Mouse (Mus musculus) adrenal gland, postnatal 36 days (tissue): ENCODE data around the gene Pogz. TPM values are rescaled to one million over a fixed set of nuclear protein-coding genes. Genes with fewer than 3 reads are reported as not detected.
A peak's percentile ranks its signal among the peaks of the same experiment; 100 is the strongest.

Experiments
- DNase-seq, 2 experiments: peaks; one replicate each; pipeline ENCODE4 v3.0.0; 2021; ENCODE audit warnings: mixed read lengths in 1 of 2
- long read RNA-seq, 2 experiments: library from polyadenylated mRNA; stranded (forward); transcript quantifications; one replicate each; pipeline ENCODE4 v2.0.0; 2021; ENCODE audit warnings: borderline sequencing depth in 2 of 2
- total RNA-seq, 2 experiments: library from RNA; stranded (reverse); gene quantifications; 2 replicates each; pipeline ENCODE4 v1.2.3; 2021

Pogz gene
- 10 to 100 TPM; 28.1 to 32.8 TPM for total RNA-seq
- long read RNA-seq, experiment 1, partial matches to known transcripts: 2 of 5 reads
- long read RNA-seq, experiment 1, other reads (novel, unspliced or antisense): 3 of 5 reads
- long read RNA-seq, experiment 2, full-length matches to known transcripts: 1 of 3 reads
- long read RNA-seq, experiment 2, partial matches to known transcripts: 1 of 3 reads
- long read RNA-seq, experiment 2, other reads (novel, unspliced or antisense): 1 of 3 reads

DNA sequence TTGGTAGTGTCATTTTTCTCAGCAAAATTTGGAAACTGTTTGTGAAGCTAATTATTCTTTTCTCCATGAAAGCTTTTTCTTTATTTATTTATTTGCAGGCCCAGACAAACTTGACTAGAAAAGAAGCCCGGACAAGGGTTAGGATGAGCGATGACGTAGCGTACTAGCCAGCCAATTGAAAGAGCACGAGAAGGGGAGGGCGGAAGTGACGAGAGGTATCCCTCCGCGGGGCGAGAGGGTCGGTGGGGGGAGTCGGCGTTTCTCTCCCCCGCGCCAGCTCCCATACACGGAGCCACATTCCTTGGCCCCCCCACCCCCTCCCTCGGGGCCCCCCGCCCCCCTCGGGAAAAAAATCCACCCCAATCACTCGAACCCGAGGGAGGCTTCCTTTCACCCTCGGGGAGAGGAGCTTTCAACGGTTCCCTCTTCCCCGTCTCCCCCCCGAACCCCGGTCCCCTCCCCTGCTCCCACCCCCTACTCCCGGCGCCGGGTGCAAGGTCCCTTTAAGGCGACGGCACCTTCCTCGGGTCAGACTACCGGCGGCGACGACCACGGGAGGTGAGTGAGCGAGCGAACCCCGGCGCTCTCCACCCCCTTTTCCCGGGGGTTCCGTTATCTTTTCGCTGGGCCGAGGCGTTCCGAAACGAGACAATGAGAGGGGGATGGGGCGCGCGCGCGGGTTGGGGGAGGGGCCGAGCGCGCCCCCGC, at the start of gene Pogz:
TSS of gene Pogz (plus strand) at position 385 of the 708 bp plus-strand sequence.
- DNase-seq: peak; percentile 96 to 97

DNA sequence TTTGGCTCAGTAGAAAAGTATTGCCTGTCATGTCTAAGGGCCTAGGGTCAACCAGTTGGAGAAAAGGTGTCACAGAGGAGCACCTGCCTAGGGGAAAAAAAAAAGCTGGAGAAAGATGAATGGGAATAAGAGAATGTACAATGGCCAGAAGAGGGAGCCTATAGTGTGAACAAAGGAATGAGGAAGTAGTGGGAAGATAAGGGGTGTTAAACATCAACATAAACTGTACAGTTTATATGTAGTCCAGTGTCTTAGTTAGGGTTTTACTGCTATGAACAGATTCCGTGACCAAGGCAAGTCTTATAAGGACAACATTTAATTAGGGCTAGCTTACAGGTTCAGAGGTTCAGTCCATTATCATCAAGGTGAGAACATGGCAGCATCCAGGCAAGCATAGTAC, 48.3 kb upstream of the Pogz start:
- no peak for DNase-seq

DNA sequence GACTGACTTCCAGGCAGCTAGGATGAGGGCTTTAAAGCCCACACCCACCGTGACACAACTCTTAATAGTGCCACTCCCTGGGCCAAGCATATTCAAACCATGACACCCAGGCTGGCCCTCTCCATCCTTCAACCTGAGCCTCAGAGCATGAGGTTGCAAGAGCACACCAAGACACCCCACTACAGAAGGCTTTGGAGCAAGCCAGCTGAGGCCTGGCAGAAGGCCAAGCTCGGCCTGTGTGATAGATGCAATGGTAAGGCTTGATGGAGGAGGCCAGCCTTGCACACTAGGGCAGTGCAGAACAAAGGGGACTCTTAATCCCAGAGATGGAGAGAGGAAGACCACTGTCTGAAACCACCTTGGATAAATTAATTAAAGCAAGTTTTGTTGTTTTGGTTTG, 47.9 kb upstream of the Pogz start:
- DNase-seq: peak; percentile 28 to 44

DNA sequence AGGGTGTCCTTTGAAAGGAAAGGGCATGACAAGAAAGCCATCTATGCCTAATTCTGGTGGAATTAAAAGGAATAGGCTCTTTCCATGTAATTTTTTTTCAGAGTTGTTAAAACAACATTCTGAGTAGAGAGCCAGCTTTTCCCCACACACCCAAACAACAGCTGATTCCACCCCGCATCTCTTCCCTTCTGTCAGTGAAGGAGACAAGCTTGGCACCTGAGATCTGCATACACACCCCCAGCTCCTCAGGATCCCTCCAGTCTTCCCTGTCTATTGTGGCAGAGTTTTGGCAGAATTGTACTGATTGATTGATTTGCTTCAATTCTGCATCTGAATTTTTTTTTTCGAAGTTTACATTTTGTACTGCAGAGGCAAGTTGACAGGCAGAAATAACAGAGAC, 45.1 kb upstream of the Pogz start:
- DNase-seq: no peak

DNA sequence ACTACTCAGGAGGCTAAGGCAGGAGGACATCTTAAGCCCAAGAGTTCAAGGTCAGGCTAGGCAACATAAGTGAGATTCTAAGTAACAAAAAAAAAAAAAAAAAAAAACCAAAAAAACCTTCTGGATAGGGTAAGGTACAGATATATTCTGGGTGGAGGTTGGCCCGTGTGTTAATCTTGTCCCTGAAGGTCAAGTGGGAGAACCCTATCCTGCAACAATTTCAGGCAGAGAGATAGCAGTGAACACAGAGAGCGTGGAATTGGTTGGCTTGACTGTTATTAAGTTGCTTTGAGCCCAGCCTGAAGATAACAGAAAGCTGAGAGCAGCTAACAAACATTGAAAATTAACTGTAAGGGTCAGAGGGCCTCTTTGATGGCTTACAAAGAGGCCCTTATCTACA, 43.7 kb upstream of the Pogz start:
- no peak for DNase-seq

DNA sequence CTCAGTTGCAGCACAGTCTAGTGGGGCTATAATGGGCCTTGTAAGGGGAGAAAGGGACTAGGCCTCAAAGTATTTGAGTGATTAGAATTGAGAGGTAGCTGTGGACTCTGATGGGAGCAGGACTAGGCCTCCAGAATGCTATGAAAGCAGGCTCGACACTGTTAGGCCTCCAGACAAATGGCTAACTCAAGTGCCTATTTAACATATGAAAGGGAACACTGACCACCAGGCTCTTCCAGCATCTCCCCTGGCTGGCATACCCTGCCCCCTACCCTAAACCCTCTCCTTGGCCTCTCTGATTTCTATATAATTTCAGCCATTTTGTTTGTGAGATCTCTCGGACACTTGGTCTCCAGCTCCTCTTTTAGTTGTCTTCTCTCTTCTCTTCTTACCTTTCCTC, 43.0 kb upstream of the Pogz start:
- DNase-seq: no peak

DNA sequence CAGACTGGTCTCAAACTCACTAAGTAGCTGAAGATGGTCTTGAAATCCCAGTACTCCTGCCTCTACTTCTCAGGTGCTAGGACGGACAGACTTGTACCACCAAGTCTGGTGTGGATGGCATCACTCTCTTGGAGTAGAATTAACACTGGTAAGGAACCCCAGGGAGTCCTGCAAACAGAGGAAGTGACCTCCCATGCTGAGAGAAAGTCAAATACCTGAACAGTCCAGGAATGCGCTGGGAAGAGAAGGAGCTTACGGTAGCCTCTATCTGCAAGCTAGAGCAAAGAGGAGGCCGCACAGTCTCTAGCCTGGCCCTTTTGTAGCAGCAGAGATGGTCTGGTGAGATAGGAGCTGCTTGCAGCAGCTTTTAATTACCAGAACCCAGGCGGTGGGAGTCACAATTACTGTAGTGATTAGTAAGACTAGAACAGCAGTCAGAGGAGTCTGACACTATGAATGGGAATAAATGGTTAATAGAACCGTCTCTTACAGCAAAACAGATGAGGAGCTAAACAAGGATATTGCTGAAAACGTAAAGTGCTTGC, 41.7 kb upstream of the Pogz start:
- DNase-seq: no peak

DNA sequence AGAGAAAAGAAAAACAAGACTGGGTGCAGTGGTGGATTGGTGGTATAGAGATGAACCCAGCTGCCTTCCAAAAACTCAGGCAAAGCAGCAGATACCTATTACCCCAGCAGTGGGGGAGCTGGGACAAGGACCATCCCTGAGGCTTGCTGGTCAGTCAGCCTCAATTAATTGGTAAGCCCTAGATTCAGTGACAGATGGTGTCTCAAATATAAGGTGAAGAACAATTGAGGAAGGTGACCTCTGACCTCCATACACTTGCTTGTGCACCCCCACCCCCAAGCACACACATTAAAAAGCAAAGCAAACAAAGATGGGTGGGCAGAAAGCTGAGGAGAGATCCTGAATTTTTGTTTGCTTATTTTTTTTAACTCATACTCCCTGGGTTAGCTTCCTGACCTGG, 41.2 kb upstream of the Pogz start:
- no peak for DNase-seq

DNA sequence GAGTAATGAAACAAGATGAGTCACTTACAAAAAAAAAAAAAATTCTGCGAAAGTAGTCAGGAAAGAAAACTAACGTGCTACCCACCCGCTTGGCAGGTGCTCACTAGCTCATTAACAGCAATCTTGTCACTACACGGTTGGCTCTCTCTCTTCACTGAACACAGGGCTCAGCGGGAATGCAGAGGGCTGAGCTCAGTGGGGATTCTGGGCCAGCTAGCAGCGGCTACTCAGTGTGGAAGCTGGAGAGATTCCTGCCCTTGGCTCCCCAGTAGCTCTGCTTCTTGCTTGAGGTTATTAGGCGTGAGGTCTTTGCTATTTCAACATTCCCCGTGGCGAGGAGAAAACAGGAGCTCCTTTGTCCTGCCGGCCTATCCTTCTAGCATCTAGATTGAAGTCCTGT, 33.2 kb upstream of the Pogz start:
- peak; percentile 42 to 43 for DNase-seq

DNA sequence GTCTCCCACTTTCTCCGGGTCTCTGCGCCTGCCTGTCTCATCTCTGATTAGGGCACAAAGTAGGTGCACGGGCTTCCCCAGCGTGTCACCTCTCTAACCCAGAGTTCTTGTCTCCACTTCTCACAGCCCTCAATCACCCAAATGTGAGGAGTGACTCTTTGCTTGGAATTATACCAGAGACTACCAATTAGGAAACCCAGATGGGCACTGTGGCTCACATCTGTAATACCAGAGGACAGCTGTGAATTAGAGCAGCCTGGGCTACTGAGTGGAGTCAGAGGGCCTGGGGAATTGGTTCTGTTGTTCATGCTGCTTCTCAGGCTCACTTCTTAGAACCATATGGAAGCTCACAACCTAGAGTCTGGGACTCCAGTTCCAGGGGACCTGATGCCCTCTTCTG, 32.4 kb upstream of the Pogz start:
- no peak for DNase-seq

DNA sequence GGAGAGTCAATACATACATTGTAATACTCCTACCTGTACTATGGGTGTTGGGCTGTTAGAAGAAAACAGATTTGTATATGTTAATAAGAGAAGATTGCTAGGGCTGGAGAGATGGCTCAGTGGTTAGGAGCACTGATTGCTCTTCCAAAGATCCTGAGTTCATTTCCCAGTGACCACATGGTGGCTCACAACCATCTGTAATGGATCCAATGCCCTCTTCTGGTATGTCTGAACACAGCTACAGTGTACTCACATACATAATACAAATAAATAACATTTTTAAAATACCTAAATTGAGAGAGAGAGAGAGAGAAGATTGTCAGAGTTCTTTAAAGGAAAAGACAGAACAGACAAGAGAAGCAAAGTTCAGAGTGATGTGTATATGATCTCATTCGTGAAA, 29.1 kb upstream of the Pogz start:
- DNase-seq: no peak

DNA sequence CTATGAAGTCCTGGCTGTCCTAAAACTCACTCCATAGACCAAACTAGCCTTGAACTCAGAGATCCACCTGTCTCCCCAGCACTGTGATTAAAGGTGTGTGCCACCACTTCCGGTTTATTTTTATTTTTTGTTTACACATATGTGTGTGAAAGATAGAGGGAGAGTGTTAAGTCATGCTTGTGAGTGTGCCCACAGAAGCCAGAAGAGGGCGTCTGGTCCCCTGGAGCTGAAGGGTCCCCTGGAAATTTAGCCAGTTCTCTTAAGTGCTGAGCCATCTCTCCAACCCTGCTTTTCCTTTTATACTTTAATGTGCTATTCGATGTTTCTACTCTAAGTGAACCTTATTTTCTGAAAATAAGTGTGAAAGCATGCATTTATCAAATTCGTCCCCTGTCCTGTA, 25.7 kb upstream of the Pogz start:
- DNase-seq: peak; percentile 30 to 51

DNA sequence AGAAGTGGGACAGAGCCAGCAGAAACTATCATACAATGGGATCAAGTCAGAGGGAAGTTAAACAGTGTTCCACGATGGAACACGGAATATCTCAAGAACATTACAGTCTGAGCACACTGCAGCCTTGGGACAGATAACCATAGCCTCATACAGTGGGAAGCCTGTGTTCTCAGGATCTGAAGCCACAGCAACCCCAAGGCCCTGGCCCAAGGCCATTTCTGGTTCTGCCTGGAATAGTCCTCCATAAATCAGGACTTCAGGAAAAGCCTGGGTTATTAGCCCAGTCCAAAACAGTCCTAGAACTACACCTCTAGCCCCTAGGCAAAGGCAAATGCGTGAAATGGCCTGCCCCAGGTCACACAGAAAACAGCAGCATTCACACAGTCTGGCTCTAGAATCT, 23.7 kb upstream of the Pogz start:
- peak; percentile 86 to 89 for DNase-seq

DNA sequence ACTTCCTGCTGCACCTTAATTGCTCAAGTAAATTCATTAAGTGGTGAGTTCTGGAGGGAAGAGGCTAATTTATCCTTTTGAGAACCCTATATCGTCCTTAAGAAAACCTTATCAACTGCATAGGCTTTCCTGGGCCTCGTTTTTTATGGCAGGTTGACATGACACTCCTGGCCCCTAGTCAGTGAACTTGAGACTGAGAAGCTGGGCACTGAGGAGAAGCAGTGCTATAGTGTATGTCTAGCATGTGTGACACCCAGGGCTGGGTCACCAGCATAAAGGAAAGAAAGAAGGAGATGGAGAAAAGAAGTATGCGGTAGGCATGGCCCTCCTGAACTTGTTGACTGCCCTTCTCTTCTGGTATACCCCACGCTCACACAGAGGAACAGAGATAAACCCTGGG, 23.3 kb upstream of the Pogz start:
- DNase-seq: no peak

DNA sequence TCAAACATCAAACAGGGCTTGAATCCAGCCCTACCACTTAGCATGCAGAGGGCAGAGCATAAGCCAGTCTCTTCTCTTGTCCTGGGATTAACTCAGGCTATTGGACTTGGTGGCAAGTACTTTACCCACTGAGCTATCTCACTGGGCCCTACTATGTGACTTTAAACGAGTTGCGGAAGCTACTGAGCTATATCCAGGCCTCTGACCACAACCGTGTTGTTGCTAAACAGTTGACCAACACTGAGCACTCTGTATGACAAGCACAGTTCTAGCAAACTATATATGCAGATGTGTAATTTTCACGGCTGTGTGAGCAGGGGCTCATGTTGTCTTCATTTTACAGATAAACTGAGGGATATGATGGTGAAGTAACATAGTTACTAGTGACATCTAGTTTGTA, 22.7 kb upstream of the Pogz start:
- no peak for DNase-seq

DNA sequence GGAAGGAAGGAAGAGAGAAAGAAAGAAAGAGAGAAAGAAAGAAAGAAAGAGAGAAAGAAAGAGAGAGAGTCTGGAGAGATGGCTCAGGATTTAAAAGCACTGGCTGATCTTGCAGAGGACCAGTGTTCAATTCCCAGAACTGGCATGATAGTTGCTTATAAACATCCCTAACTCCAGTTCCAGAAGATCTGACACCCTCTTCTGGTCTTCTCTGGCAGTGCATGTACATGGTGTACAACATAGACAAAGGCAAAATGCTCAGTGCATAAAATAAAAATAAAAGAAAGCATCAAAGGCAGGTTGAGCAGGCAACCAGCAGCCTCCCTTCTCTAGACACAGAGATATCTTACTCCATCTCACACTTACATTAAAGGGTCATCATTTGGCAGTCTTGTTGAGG, 21.8 kb upstream of the Pogz start:
- DNase-seq: no peak

DNA sequence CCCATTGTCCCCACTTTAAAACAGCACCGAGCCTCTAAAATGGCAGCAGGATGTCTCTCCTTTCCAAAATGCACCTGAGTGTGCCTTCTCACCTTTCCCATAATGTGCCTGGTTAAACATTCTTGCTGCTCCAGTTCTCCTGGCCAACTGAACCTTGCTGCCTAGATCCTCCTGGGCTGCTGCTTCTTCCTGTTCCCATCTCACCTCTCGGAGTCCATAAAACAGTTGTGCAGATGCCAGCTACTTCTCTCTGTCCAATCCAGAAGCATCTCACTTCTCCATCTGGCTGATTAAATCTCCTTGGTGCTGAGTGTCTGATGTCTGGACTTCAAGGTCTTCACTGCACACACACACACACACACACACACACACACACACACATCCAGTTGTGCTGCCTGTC, 19.6 kb upstream of the Pogz start:
- peak in 1 of 2 experiments; percentile 20 for DNase-seq

DNA sequence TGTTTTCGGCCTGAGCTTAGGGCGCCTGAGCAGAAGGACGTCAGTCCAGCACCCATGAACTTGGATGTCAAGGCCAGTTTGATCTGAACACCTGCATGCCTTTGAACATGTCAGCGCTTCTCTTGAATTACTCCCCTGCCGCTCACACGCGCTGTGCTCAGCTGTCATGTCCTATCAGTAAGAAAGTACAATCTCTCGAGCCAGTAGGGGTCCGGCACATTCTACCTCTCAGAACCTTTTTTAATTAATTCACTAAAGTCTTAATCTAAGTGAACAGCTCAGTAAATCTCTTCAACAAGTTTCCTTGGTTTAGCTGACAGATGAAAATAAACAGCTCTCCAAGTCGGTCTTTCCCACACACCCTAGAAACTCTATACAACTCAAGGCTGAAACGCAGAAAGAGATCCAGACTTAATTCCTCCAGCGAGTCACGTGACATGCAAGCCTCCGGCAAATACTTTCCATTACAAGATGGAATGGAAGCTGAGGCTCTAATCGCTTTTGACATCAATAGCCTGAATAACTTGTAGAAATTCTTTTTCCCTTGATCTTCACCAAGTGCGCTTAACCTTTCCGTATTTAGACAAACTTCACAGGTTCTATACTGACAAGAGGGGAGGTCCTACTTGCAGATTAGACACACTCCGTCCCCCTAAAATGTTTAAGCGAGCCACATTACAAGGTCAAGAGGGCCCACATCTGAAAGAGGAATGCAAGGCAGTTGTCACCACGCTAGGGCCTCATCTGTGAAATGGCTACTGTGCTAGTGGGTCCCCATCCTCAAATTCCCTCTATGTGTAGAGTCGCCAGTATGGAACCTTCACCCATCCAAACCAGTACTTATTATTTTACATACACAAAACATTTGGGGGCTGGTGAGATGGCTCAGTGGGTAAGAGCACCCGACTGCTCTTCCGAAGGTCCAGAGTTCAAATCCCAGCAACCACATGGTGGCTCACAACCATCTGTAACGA, 17.6 kb upstream of the Pogz start:
- DNase-seq: no peak

DNA sequence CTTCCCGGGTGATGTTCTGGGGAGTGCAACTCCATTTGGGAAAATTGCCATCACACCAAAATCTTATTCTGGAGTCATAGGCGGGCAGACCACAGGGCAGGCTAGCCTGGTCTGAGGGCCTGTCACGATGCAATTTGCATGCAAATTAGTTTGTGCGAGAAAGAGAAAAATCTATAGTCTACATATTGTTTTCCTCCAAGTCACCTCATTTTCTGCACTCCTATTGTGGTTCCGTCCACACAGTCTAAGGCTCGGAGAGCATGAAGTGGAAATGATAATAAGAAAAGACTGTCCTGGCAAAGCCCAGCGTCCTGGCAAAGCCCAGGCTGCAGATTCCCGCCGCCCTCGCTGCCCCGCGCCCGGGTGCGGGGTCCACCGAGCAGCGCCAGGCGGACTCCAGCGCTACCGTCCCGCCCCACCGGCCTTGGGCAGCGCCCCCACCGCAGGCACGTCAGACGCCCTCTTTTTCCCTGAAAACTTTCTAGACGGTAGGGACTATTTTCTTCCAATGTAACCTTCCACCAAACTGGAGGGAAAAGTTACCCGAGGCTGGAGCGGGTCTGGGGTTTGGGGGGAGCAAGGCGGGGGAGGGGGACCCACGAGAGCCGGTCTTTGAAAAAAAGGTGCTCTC, 16.2 kb upstream of the Pogz start:
- peak; percentile 49 to 74 for DNase-seq

DNA sequence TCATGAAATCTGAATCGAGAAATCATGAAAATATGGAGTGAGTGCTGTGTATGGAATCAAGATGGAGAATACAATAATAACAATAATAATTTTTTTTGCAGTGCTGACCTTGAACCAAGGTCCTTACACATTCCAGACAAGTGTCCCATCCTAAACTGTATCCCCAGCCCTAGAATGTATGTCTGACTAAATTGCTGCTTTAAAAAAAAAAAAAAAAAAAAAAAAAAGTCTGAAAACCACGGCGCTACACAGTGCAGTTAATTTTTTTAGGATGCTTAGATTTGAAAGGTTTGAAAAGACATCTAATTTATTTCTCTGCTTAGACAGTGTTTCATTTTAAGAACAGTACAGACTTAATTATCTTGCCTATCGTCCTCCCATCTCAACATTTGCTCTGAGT, 15.3 kb upstream of the Pogz start:
- no peak for DNase-seq

DNA sequence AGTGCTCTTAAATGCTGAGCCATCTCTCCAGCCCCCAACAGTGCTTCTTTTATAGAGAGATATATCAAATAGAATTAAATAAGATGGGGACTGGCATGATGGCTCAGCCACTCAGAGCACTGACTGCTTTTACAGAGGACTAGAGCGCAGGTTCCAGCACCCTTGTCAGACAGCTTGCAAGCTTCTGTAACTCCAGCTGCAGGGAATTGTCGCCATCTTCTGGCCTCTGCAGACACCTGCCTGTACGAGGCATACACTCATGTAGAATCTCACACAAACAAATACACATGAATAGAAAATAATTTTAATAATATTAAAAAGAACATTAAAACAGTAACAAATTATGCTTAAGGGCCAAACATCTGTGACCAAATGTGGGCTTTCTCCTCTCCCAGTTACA, 13.3 kb upstream of the Pogz start:
- no peak for DNase-seq

DNA sequence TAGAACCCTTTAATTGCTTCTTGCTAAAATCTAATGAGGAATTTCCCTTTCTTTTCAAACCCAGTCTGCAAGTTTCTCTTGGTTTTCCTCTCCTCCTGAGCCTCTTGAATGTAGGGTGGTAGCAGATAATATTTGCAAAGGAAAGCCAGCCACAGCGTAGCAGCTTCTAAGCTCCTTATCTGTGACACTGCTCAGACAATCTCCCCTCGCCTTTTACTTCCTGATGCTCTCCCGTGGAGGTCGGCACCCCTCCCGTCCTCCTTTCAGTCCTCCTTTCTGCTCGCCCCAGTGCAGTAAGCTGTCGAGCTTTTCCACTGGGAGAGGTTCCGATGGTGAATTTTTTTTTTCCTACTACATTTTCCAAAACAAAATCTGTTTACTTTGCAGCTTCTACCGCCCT, 5.3 kb upstream of the Pogz start:
- DNase-seq: no peak
